Mouse (Mus musculus): ENCODE measurements around the gene Coro6. TPM values are rescaled to one million over a fixed set of nuclear protein-coding genes. Genes with fewer than 3 reads are reported as not detected.

The Coro6 gene
- total and polyA plus RNA-seq, 2 experiments from 2014 or later, result 30.1 to 45.8 TPM

DNA sequence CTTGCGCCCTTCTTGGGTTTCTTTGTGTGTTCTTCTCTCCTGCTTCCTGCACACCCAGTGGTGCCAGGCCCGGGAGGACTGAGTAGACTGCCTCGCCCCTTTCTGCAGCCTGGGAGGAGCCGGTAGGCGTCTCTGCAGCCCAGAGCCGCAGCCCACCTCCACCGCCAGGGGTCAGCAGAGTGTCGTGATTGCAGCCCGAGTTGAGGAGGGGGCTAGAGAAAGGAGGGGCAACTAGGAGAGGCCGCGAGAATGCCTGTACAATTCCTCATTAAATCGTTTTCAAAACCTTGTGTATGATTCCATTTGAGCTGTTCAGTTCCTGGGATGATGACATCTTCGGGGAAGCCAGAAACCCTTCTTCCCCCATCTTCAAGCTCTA lies 28.9 kb downstream of the Coro6 start:
- H3K27ac ChIP-seq (ENCODE audit: low read depth), result peak overlapping the region; percentile 97
- peak; percentile 90 for DNase-seq (ENCODE audit: low spot score)
- peak overlapping the region; percentile 88 for H3K4me2 ChIP-seq (ENCODE audit: low read depth, low read length)
- no peaks in the 10 kb centered on the region for H3K27me3 ChIP-seq (ENCODE audit: control insufficient read depth, insufficient read depth, low read length)
- peak overlapping the region; percentile 67 for H3K4me3 ChIP-seq (ENCODE audit: low read depth, low read length)
- H3K9ac ChIP-seq (replicated peaks; ENCODE audit: low read depth, low read length), result 0 out of 2 replicates have a peak overlapping the region, but pooled peaks have one; percentile 93
- 0% methylated on average over 13 of the region's 13 CpGs for WGBS
- H3K9me3 ChIP-seq (replicated peaks; ENCODE audit: control insufficient read depth, low read length), result no peaks in the 10 kb centered on the region
- peaks cover 23% of the 10 kb centered on the region for H3K4me1 ChIP-seq (ENCODE audit: control insufficient read depth, insufficient read depth)
- no peaks in the 10 kb centered on the region for H3K36me3 ChIP-seq (replicated peaks; ENCODE audit: control insufficient read depth, insufficient read depth, low read length)
- ATAC-seq (ENCODE audit: insufficient read depth, low read depth), result peak; percentile 65
- peak; percentile 99 for TF ChIP-seq CTCF (IDR thresholded peaks at IDR 0.05; ENCODE audit: low read depth)
- no peak for TF ChIP-seq EP300 (IDR thresholded peaks at IDR 0.05; ENCODE audit: low read depth)

- under 1% methylated on average over 23 of the region's 23 CpGs for WGBS
- TF ChIP-seq EP300 (IDR thresholded peaks at IDR 0.05; ENCODE audit: low read depth), result 0 out of 2 replicates have a peak, but pooled peaks have one; percentile 4
- TF ChIP-seq CTCF (IDR thresholded peaks at IDR 0.05; ENCODE audit: low read depth), result no peak
- peaks cover 23% of the 10 kb centered on the region for H3K4me1 ChIP-seq (ENCODE audit: control insufficient read depth, insufficient read depth)
Measured at GRCm38 (mm10) chr11:77491502-77492291, 29.5 kb downstream of the Coro6 start.

DNA sequence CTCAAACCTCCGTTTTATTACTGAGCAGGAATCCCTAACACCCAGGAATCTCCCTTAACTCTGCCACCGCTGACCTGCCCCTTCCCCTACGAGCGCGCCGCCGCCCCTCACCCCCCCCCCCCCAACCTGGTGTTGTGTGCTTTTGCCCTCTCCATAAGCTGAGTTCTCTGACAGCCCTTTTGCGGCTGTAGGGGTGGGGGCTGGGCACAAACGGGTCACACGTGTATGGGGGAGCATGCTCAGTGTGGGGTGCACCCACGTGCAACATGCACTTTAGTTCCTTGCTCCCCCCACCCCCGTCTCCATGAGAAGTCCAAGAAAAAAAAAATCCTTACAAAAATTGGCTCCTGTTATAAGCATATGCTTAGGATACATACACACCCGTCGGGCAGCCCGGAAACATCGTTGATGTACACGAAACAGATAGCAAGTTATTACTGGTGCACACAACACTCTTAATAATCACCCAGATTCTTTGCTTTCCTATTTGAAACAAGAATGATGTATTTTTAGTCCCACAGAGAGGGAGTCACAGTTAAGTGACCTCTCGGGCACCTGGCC lies 30.2 kb downstream of the Coro6 start:
- peak overlapping the region; percentile 88 for H3K4me2 ChIP-seq (ENCODE audit: low read depth, low read length)
- no peaks in the 10 kb centered on the region for H3K27me3 ChIP-seq (ENCODE audit: control insufficient read depth, insufficient read depth, low read length)
- peak overlapping the region; percentile 93 for H3K9ac ChIP-seq (replicated peaks; ENCODE audit: low read depth, low read length)
- H3K27ac ChIP-seq (ENCODE audit: low read depth), result peak overlapping the region; percentile 97
- WGBS, result 1% methylated on average over 18 of the region's 18 CpGs
- no peak for DNase-seq (ENCODE audit: low spot score)
- H3K4me3 ChIP-seq (ENCODE audit: low read depth, low read length), result peak overlapping the region; percentile 67
- TF ChIP-seq CTCF (IDR thresholded peaks at IDR 0.05; ENCODE audit: low read depth), result no peak
- no peak for ATAC-seq (ENCODE audit: insufficient read depth, low read depth)
- no peaks in the 10 kb centered on the region for H3K36me3 ChIP-seq (replicated peaks; ENCODE audit: control insufficient read depth, insufficient read depth, low read length)
- peaks cover 23% of the 10 kb centered on the region for H3K4me1 ChIP-seq (ENCODE audit: control insufficient read depth, insufficient read depth)
- H3K9me3 ChIP-seq (replicated peaks; ENCODE audit: control insufficient read depth, low read length), result no peaks in the 10 kb centered on the region

More at GRCm38 (mm10) chr11:77491502-77492291, 29.5 kb downstream of the Coro6 start:
- Histone ChIP-seq H3K4me2 (ENCODE audit: low read depth, low read length) (peak overlapping the region; percentile 88), H3K9me3 (replicated peaks; ENCODE audit: control insufficient read depth, low read length) (no peaks in the 10 kb centered on the region), H3K27ac (ENCODE audit: low read depth) (peak overlapping the region; percentile 97), H3K27me3 (ENCODE audit: control insufficient read depth, insufficient read depth, low read length) (no peaks in the 10 kb centered on the region), H3K4me3 (ENCODE audit: low read depth, low read length) (peak overlapping the region; percentile 67), H3K36me3 (replicated peaks; ENCODE audit: control insufficient read depth, insufficient read depth, low read length) (no peaks in the 10 kb centered on the region), H3K9ac (replicated peaks; ENCODE audit: low read depth, low read length) (peak overlapping the region; percentile 93)
- peak; percentile 87 for DNase-seq (ENCODE audit: low spot score)
- ATAC-seq (ENCODE audit: insufficient read depth, low read depth), result peak; percentile 55

GRCm38 (mm10) chr11:77492911-77493332 lies 30.7 kb downstream of the Coro6 start:
- Histone ChIP-seq H3K4me3 (ENCODE audit: low read depth, low read length) (peak overlapping the region; percentile 67), H3K27me3 (ENCODE audit: control insufficient read depth, insufficient read depth, low read length) (no peaks in the 10 kb centered on the region), H3K27ac (ENCODE audit: low read depth) (peak overlapping the region; percentile 97), H3K9me3 (replicated peaks; ENCODE audit: control insufficient read depth, low read length) (no peaks in the 10 kb centered on the region), H3K4me2 (ENCODE audit: low read depth, low read length) (peak overlapping the region; percentile 88), H3K36me3 (replicated peaks; ENCODE audit: control insufficient read depth, insufficient read depth, low read length) (no peaks in the 10 kb centered on the region), H3K9ac (replicated peaks; ENCODE audit: low read depth, low read length) (peak overlapping the region; percentile 93), H3K4me1 (ENCODE audit: control insufficient read depth, insufficient read depth) (peaks cover 28% of the 10 kb centered on the region)
- under 1% methylated on average over 31 of the region's 32 CpGs for WGBS
- TF ChIP-seq EP300 (IDR thresholded peaks at IDR 0.05; ENCODE audit: low read depth), result no peak
- TF ChIP-seq CTCF (IDR thresholded peaks at IDR 0.05; ENCODE audit: low read depth), result 0 out of 2 replicates have a peak, but pooled peaks have one; percentile 0
- peak; percentile 71 for ATAC-seq (ENCODE audit: insufficient read depth, low read depth)
- DNase-seq (ENCODE audit: low spot score), result peak; percentile 94

DNA sequence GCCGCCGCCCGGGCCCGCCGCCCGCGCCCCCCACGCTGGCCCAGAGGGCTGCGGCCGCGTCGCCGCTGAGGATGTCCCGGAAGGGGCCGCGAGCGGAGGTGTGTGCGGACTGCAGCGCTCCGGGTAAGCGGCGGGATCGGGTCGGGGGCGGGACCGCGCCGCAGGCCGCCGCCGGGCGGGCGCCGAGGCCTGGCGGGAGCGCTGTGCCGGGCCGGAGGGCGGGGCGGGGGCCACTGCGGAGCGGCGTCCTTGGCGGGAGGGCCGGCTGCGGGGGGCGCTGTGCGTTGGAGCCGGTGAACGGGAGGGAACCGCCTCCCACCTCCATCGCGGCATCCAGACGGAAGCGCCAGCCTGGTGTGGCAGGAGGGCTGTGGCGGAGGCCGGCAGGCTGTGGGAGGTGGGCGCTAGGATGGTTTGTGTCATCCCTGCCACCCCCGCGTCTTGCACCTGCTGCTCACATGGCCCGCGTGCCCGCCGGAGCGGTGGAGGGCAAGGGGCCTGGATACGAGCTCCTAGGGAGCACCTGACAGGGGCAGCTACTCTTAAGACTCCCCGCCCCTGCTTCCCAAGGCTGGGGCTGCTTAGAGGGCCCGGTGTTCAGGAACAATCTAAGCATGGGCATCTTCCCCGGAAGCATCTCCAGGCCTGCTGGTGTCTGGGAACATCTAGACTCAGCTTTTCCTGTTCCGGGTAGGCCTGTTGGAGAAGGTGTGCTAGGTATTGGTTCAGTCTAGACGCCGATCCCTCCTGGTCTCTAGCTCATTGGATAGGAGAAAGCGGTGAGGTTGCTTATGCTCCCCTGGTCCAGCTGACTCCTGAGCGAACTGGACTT lies 31.5 kb downstream of the Coro6 start, which contains the start of gene Git1:
Gene Git1 (plus strand): TSS at position 51 of the 832 bp plus-strand sequence.
- H3K27ac ChIP-seq (ENCODE audit: low read depth), result peak within 1 kb of the TSS; percentile 97

More for the DNA sequence above, 31.5 kb downstream of the Coro6 start, which contains the start of gene Git1:
- H3K4me2 ChIP-seq (ENCODE audit: low read depth, low read length), result peak within 1 kb of the TSS; percentile 88
- no peak for TF ChIP-seq EP300 (IDR thresholded peaks at IDR 0.05; ENCODE audit: low read depth)
- TF ChIP-seq CTCF (IDR thresholded peaks at IDR 0.05; ENCODE audit: low read depth), result no peak
- no peaks in the 10 kb centered on the region for H3K27me3 ChIP-seq (ENCODE audit: control insufficient read depth, insufficient read depth, low read length)
- DNase-seq (ENCODE audit: low spot score) (no peak), ATAC-seq (ENCODE audit: insufficient read depth, low read depth) (no peak)
- WGBS, result under 1% methylated on average over 54 of the region's 74 CpGs
- no peaks in the 10 kb centered on the region for H3K9me3 ChIP-seq (replicated peaks; ENCODE audit: control insufficient read depth, low read length)
- peak within 1 kb of the TSS; percentile 93 for H3K9ac ChIP-seq (replicated peaks; ENCODE audit: low read depth, low read length)
- no peaks in the 10 kb centered on the region for H3K36me3 ChIP-seq (replicated peaks; ENCODE audit: control insufficient read depth, insufficient read depth, low read length)
- peak within 1 kb of the TSS; percentile 93 for H3K4me3 ChIP-seq (ENCODE audit: low read depth, low read length)
- H3K4me1 ChIP-seq (ENCODE audit: control insufficient read depth, insufficient read depth), result peaks cover 36% of the 10 kb centered on the region

All from heart, postnatal 0 days (tissue).